Mouse (Mus musculus): Measurements from ENCODE around the gene Kif1b.

GRCm38 (mm10) chr4:149259391-149260094 lies 48.0 kb downstream of the Kif1b start:
- TF ChIP-seq CTCF (IDR thresholded peaks at IDR 0.05; ENCODE audit: control insufficient read depth, insufficient read depth, insufficient read length), result no peak
- no peak for TF ChIP-seq CEBPB (IDR thresholded peaks at IDR 0.05; ENCODE audit: low read depth)

Data from C2C12 (cell line).